Mouse (Mus musculus) heart, adult 2 months (tissue): ENCODE measurements around the gene Srcin1.

Source experiments
- CTCF ChIP-seq: fragments of 200-600 bp; IDR thresholded peaks from 2 replicates; pipeline ENCODE4 v1.8.1; 2022; ENCODE audit warnings: antibody characterized with exemption, mild to moderate bottlenecking, moderate library complexity
- EP300 ChIP-seq: fragments of 200-500 bp; IDR thresholded peaks from 2 replicates; pipeline ENCODE4 v1.6.1; 2011; ENCODE audit warnings: low read depth, low read length, control low read depth; ENCODE audit not compliant: insufficient read depth
- POLR2A ChIP-seq: fragments of 200-500 bp; IDR thresholded peaks from 2 replicates; pipeline ENCODE4 v1.6.1; 2011; ENCODE audit warnings: mild to moderate bottlenecking, low read depth, low read length, control low read depth; ENCODE audit not compliant: insufficient read depth

DNA sequence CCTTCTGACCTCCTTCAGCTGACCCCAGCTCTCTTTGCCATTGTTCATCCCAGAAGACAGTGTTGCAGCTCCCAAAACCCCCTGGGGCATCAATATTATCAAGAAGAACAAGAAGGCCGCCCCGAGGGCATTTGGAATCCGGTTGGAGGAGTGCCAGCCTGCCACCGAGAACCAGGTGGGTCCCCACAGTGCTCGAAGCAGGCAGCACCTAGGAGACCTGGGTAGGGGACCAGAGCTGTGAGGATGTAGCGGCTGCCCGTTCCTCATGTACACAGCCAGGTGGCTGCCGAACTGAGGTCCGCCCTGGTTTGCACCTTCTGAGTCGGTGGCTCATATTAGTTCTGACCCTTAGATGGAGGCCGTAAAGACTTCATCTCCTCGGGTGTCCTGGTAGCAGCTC is 110.0 kb downstream of the Srcin1 start:
- TF ChIP-seq CTCF (no peak), POLR2A (no peak), EP300 (no peak)
